8 mouse cellular contexts compared by ENCODE assay signal in genomic region chr5:104459706-104460455, GRCm38 (mm10). TPM values are rescaled to one million over a fixed set of nuclear protein-coding genes. Genes with fewer than 3 reads are reported as not detected.
DNase-seq lines count a peak whose midpoint lies in the region; ATAC-seq and TF ChIP-seq lines count a peak whose summit lies in the region.

No protein-coding gene starts in this region.

- intact Hi-C loops in heart, postnatal 25 days (cut with DNase I), result no loop called here

- peak overlapping the region; percentile 90 for H3K4me2 ChIP-seq in forebrain, postnatal 0 days (ENCODE audit: low read depth)

- no peak for TF ChIP-seq POLR2A in lung, adult 2 months (IDR thresholded peaks at IDR 0.05; ENCODE audit: borderline replicate concordance, extremely low read depth, low read depth, low read length)
- TF ChIP-seq POLR2A in olfactory bulb, adult 2 months (IDR thresholded peaks at IDR 0.05; ENCODE audit: insufficient read depth, low read depth, low read length), result no peak

- H3K27ac ChIP-seq in forebrain, postnatal 0 days (ENCODE audit: low read depth, low read length), result peak overlapping the region; percentile 97
- peak overlapping the region; percentile 91 for H3K27ac ChIP-seq in olfactory bulb, adult 2 months (ENCODE audit: insufficient read depth, low read depth, low read length)

- no peaks in the 10 kb centered on the region for H3K9me3 ChIP-seq in forebrain, postnatal 0 days (ENCODE audit: low read length)

- peaks cover 20% of the 10 kb centered on the region; the same call in 1 of the 2 replicates for H3K4me1 ChIP-seq in forebrain, postnatal 0 days (ENCODE audit: insufficient read depth)
- H3K4me1 ChIP-seq in lung, adult 2 months (ENCODE audit: control insufficient read depth, insufficient read depth, low read length), result peaks cover 3% of the 10 kb centered on the region; the same call in 1 of the 2 replicates
- peaks cover 5% of the 10 kb centered on the region for H3K4me1 ChIP-seq in olfactory bulb, adult 2 months (ENCODE audit: control insufficient read depth, insufficient read depth, low read length)

- H3K9ac ChIP-seq in forebrain, postnatal 0 days, result peak overlapping the region; percentile 95

- no peaks in the 10 kb centered on the region for H3K36me3 ChIP-seq in forebrain, postnatal 0 days (ENCODE audit: insufficient read depth)

- DNase-seq in MN1 (ENCODE audit: low spot score), result peak; percentile 57
- DNase-seq in cerebellum, adult 18-20 months, result peak; percentile 68 to 76
- DNase-seq in forebrain, postnatal 0 days, result peak; percentile 82
- peak; percentile 33 for DNase-seq in heart, postnatal 25 days (ENCODE audit: low spot score)
- peak; percentile 68 to 82 for DNase-seq in layer of hippocampus, adult 18-20 months (ENCODE audit: low spot score in 2 of 2)
- peak; percentile 52 for DNase-seq in lung, adult 2 months
- no peak for DNase-seq in B cell, adult 2 months

- H3K4me3 ChIP-seq in forebrain, postnatal 0 days (ENCODE audit: low read depth, low read length), result peak overlapping the region; percentile 78
- H3K4me3 ChIP-seq in lung, adult 2 months (replicated peaks; ENCODE audit: extremely low read depth, low read depth, low read length), result peak overlapping the region; percentile 99
- H3K4me3 ChIP-seq in olfactory bulb, adult 2 months (ENCODE audit: insufficient read depth, low read depth, low read length), result peak overlapping the region; percentile 83

- ATAC-seq in forebrain, postnatal 0 days, result peak; percentile 78

- WGBS in forebrain, postnatal 0 days, result 2% methylated on average over 79 of the region's 82 CpGs
- under 1% methylated on average over 81 of the region's 82 CpGs for WGBS in lung, adult 2 months
- WGBS in olfactory bulb, adult 2 months, result under 1% methylated on average over 81 of the region's 82 CpGs

- TF ChIP-seq CTCF in forebrain, postnatal 0 days (IDR thresholded peaks at IDR 0.05; ENCODE audit: low read depth), result 0 out of 2 replicates have a peak, but pooled peaks have one; percentile 8
- no peak for TF ChIP-seq CTCF in lung, adult 2 months (IDR thresholded peaks at IDR 0.05; ENCODE audit: insufficient read depth, low read length)
- no peak for TF ChIP-seq CTCF in olfactory bulb, adult 2 months (IDR thresholded peaks at IDR 0.05; ENCODE audit: insufficient read depth, low read depth, low read length)

- no peaks in the 10 kb centered on the region for H3K27me3 ChIP-seq in forebrain, postnatal 0 days (ENCODE audit: insufficient read depth, low read length)

RNA-seq across cellular contexts. Expression of gene Pkd2, which starts 0.6 kb away (rescaled TPM):
- 19.8 and 25.4 TPM in 2 replicates for total RNA-seq in forebrain, postnatal 0 days (2014; rRNA removed)
- polyA plus RNA-seq in forebrain, postnatal 0 days (2015; fragmentation: Nextera tagmentation; extraction: Ambion mirVana), result 4.0 and 6.2 TPM in 2 replicates
- 10 to 100 TPM; 21.6 to 25.5 TPM for total RNA-seq in heart, postnatal 25 days (2021)
- total RNA-seq in layer of hippocampus, adult 18-20 months (2021), result 10 to 100 TPM; 32.7 to 34.5 TPM
- polyA plus RNA-seq in lung, adult 2 months (2012; rRNA removed), result 38.8 and 48.5 TPM in 2 replicates
- polyA plus RNA-seq in olfactory bulb, adult 2 months (2012; ENCODE audit: insufficient read depth, insufficient read length, low replicate concordance, missing spikeins), result not detected in 2 replicates

RNA-seq across cellular contexts. Expression of gene Spp1, which starts 25.0 kb away (rescaled TPM):
- total RNA-seq in forebrain, postnatal 0 days (2014; rRNA removed), result 28.4 and 80.6 TPM in 2 replicates
- 60.0 and 67.8 TPM in 2 replicates for polyA plus RNA-seq in forebrain, postnatal 0 days (2015; fragmentation: Nextera tagmentation; extraction: Ambion mirVana)
- total RNA-seq in heart, postnatal 25 days (2021), result under 1 TPM; 0.55 to 0.59 TPM
- 1 to 10 TPM; 4.7 to 5.6 TPM for total RNA-seq in layer of hippocampus, adult 18-20 months (2021)
- polyA plus RNA-seq in lung, adult 2 months (2012; rRNA removed), result 54.9 and 134 TPM in 2 replicates
- polyA plus RNA-seq in olfactory bulb, adult 2 months (2012; ENCODE audit: insufficient read depth, insufficient read length, low replicate concordance, missing spikeins), result not detected in 2 replicates

RNA-seq across cellular contexts. Expression of gene BC005561, which starts 48.3 kb away (rescaled TPM):
- total RNA-seq in forebrain, postnatal 0 days (2014; rRNA removed), result 6.6 and 9.1 TPM in 2 replicates
- 4.9 and 6.3 TPM in 2 replicates for polyA plus RNA-seq in forebrain, postnatal 0 days (2015; fragmentation: Nextera tagmentation; extraction: Ambion mirVana)
- total RNA-seq in heart, postnatal 25 days (2021), result 1 to 10 TPM; 4.0 to 5.3 TPM
- total RNA-seq in layer of hippocampus, adult 18-20 months (2021), result 10 to 100 TPM; 11.1 to 11.3 TPM
- polyA plus RNA-seq in lung, adult 2 months (2012; rRNA removed), result 1.1 and 1.6 TPM in 2 replicates
- not detected in 2 replicates for polyA plus RNA-seq in olfactory bulb, adult 2 months (2012; ENCODE audit: insufficient read depth, insufficient read length, low replicate concordance, missing spikeins)

Comparison
In these comparisons a context has a peak if more than half of its experiments do, and no peak if none do; other contexts are left out.
1. DNase-seq: peak in MN1 (single experiment), cerebellum, adult 18-20 months (2 of 2), forebrain, postnatal 0 days (single experiment), heart, postnatal 25 days (single experiment), layer of hippocampus, adult 18-20 months (2 of 2) and lung, adult 2 months (single experiment); none in B cell, adult 2 months (0 of 2).
2. Peak in every context shown above with its lines, with median percentiles within 50 percentile points of each other: H3K4me3 ChIP-seq.